Mouse (Mus musculus): ENCODE data around the gene Tfam. TPM values are rescaled to one million over a fixed set of nuclear protein-coding genes. Genes with fewer than 3 reads are reported as not detected.

Tfam gene
- total and polyA plus RNA-seq, 2 experiments from 2014 or later: 14.1 to 43.5 TPM

DNA sequence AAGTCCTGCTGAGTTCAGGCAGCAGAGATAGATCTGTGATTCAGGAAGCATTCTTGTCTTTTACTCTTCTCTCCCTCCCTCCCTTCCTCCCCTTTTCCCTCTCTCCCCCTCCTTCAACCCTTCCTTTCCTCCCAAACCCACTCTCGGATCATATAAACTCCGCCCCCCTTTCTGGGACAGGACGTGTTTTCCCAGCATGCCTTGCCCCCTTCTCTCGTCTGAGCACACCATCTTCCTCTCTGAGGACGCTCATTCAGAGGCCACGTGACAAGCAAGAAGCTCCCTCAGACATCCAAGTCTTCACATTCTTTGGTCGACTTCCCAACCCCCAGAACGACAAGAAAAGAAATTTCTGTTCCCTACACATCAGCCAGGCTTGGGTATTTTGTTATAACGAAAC lies 42.6 kb downstream of the Tfam start:
- Histone ChIP-seq H3K4me3 (ENCODE audit: low read depth, low read length) (no peak overlapping the region), H3K27ac (ENCODE audit: low read depth, low read length) (no peak overlapping the region), H3K27me3 (ENCODE audit: insufficient read depth, low read length) (no peaks in the 10 kb centered on the region), H3K4me1 (ENCODE audit: insufficient read depth, low read length) (peaks cover 4% of the 10 kb centered on the region; the same call in 1 of the 2 replicates), H3K9ac (replicated peaks; ENCODE audit: low read length, poor library complexity, severe bottlenecking) (no peak overlapping the region), H3K9me3 (ENCODE audit: low read length) (no peaks in the 10 kb centered on the region), H3K4me2 (ENCODE audit: low read depth, low read length, poor library complexity, severe bottlenecking) (no peak overlapping the region), H3K36me3 (ENCODE audit: insufficient read depth, low read length) (no peaks in the 10 kb centered on the region)
- DNase-seq (ENCODE audit: low spot score) (no peak), ATAC-seq (ENCODE audit: low FRiP score) (peak; percentile 60; the same call in 1 of the 2 replicates)
- TF ChIP-seq CTCF (IDR thresholded peaks at IDR 0.05): no peak
- WGBS: 46% methylated on average over 9 of the region's 9 CpGs

DNA sequence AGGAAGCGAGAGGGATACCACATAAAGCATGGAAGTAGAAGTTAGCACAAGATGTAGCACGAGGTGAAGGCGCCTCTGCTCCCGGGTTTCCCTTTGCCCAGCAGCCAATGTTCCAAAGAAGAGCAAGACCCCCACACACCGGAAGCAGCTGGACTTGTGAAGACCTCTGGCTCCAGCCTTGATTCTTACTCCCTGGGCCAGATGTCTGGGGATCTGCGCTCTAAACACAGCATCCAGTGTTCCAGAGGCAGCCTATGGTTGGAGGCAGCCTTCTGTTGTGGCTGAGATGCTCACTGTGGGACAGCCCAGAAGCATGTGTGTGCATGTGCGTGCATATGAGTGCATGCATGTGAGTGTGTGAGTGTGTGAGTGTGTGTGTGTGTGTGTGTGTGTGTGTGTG lies 43.4 kb downstream of the Tfam start:
- Histone ChIP-seq H3K4me1 (ENCODE audit: insufficient read depth, low read length) (peaks cover 4% of the 10 kb centered on the region; the same call in 1 of the 2 replicates), H3K4me2 (ENCODE audit: low read depth, low read length, poor library complexity, severe bottlenecking) (no peak overlapping the region), H3K27ac (ENCODE audit: low read depth, low read length) (no peak overlapping the region), H3K36me3 (ENCODE audit: insufficient read depth, low read length) (no peaks in the 10 kb centered on the region), H3K9me3 (ENCODE audit: low read length) (no peaks in the 10 kb centered on the region), H3K9ac (replicated peaks; ENCODE audit: low read length, poor library complexity, severe bottlenecking) (no peak overlapping the region), H3K27me3 (ENCODE audit: insufficient read depth, low read length) (no peaks in the 10 kb centered on the region), H3K4me3 (ENCODE audit: low read depth, low read length) (no peak overlapping the region)
- TF ChIP-seq CTCF (IDR thresholded peaks at IDR 0.05): no peak
- 77% methylated on average over 7 of the region's 7 CpGs for WGBS
- DNase-seq (ENCODE audit: low spot score) (peak; percentile 15), ATAC-seq (ENCODE audit: low FRiP score) (no peak; the same call in 1 of the 2 replicates)

DNA sequence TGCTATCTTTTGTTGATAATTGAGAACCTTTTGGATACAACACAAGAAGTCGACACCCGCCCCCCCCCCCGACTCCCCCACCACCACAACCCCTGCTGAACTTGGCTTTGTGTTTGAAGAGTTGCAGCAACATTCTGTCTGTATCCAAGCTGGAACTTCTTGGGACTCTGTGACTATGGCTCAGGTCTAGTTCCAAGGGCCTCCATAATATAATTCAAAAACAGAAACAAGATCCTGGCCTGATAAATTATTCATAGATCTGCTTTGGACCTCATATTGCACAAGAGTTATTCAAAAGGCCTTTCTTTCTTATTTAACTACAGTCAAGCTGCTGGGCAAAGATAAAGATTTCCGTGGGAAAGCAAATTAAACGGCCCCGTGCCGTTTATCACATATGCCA lies 44.8 kb downstream of the Tfam start:
- no peak overlapping the region for H3K9ac ChIP-seq (replicated peaks; ENCODE audit: low read length, poor library complexity, severe bottlenecking)
- H3K36me3 ChIP-seq (ENCODE audit: insufficient read depth, low read length): no peaks in the 10 kb centered on the region
- peak; percentile 8 for DNase-seq (ENCODE audit: low spot score)
- ATAC-seq (ENCODE audit: low FRiP score): no peak
- WGBS: 29% methylated on average over 7 of the region's 7 CpGs
- H3K4me2 ChIP-seq (ENCODE audit: low read depth, low read length, poor library complexity, severe bottlenecking): no peak overlapping the region
- no peak overlapping the region for H3K4me3 ChIP-seq (ENCODE audit: low read depth, low read length)
- TF ChIP-seq CTCF (IDR thresholded peaks at IDR 0.05): no peak
- no peak overlapping the region for H3K27ac ChIP-seq (ENCODE audit: low read depth, low read length)
- H3K4me1 ChIP-seq (ENCODE audit: insufficient read depth, low read length): peaks cover 4% of the 10 kb centered on the region; the same call in 1 of the 2 replicates
- no peaks in the 10 kb centered on the region for H3K27me3 ChIP-seq (ENCODE audit: insufficient read depth, low read length)
- no peaks in the 10 kb centered on the region for H3K9me3 ChIP-seq (ENCODE audit: low read length)

DNA sequence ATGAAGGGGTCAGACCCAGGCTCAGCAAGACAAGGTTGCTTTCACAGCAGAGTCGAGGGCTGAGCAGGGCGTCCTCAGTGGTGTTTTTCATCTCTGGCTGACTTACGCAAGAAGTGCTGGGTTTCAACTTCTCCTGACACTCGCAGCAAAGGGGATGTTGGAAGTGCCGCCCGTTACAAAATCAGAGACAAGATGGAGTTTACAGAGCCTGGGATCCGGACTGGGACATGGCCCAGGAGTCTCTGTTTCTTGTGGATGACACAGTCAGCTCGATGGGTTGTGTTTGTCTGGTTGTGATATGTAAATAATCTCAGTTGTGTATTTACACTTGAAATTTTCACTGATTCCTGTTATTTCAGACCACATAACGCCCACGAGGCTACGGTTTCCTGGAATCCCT lies 45.2 kb downstream of the Tfam start:
- Histone ChIP-seq H3K4me3 (ENCODE audit: low read depth, low read length) (no peak overlapping the region), H3K4me2 (ENCODE audit: low read depth, low read length, poor library complexity, severe bottlenecking) (no peak overlapping the region), H3K9me3 (ENCODE audit: low read length) (no peaks in the 10 kb centered on the region), H3K27ac (ENCODE audit: low read depth, low read length) (no peak overlapping the region), H3K4me1 (ENCODE audit: insufficient read depth, low read length) (peaks cover 4% of the 10 kb centered on the region; the same call in 1 of the 2 replicates), H3K27me3 (ENCODE audit: insufficient read depth, low read length) (no peaks in the 10 kb centered on the region), H3K9ac (replicated peaks; ENCODE audit: low read length, poor library complexity, severe bottlenecking) (no peak overlapping the region), H3K36me3 (ENCODE audit: insufficient read depth, low read length) (no peaks in the 10 kb centered on the region)
- ATAC-seq (ENCODE audit: low FRiP score) (no peak), DNase-seq (ENCODE audit: low spot score) (peak; percentile 4)
- WGBS: 66% methylated on average over 11 of the region's 11 CpGs
- no peak for TF ChIP-seq CTCF (IDR thresholded peaks at IDR 0.05)

DNA sequence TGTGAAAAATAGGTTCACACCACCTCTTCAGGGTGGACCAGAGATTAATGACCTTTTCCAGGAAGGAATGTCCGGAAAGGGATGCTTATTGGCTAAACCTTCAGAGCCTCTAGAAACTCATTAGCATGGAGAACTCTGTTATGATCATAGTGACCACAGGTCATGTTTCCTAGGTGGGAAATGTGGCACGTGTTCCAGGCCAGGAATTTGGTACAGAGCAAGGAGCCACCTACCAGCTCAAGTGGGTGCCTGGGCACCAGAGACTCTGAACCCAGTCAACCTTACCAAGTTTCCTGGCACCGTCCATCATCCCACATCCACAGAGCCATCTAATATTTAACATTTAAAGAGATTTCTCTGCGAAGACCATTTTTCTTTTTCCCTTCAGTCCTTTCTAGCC lies 49.4 kb downstream of the Tfam start:
- Histone ChIP-seq H3K4me3 (ENCODE audit: low read depth, low read length) (no peak overlapping the region), H3K4me1 (ENCODE audit: insufficient read depth, low read length) (no peaks in the 10 kb centered on the region), H3K4me2 (ENCODE audit: low read depth, low read length, poor library complexity, severe bottlenecking) (no peak overlapping the region), H3K27me3 (ENCODE audit: insufficient read depth, low read length) (no peaks in the 10 kb centered on the region), H3K9ac (replicated peaks; ENCODE audit: low read length, poor library complexity, severe bottlenecking) (no peak overlapping the region), H3K36me3 (ENCODE audit: insufficient read depth, low read length) (no peaks in the 10 kb centered on the region), H3K27ac (ENCODE audit: low read depth, low read length) (no peak overlapping the region), H3K9me3 (ENCODE audit: low read length) (no peaks in the 10 kb centered on the region)
- 89% methylated on average over 4 of the region's 4 CpGs for WGBS
- DNase-seq (ENCODE audit: low spot score): no peak
- ATAC-seq (ENCODE audit: low FRiP score): no peak
- no peak for TF ChIP-seq CTCF (IDR thresholded peaks at IDR 0.05)

DNA sequence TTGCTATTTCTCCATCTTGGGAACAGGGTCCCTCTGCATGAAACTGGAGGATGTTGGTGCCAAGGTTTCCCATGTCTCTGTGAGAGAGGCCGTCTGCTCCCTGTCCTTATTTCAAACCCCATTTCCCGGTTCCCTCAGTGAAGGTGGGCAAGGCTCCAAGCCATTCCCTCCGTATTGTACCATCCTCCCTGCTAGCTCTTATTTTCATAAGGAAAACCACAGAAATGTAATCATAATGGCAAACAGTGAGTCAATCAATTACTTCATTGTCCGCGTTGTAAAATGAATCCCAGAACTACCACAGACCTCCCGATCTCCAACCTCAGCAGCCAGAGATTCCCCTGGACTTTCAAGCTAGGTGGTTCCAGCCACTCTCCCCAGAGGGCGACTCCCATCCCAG lies 53.0 kb downstream of the Tfam start:
- DNase-seq (ENCODE audit: low spot score): no peak
- 82% methylated on average over 7 of the region's 7 CpGs for WGBS

More for the DNA sequence above, 53.0 kb downstream of the Tfam start:
- Histone ChIP-seq H3K9me3 (ENCODE audit: low read length) (no peaks in the 10 kb centered on the region), H3K4me2 (ENCODE audit: low read depth, low read length, poor library complexity, severe bottlenecking) (no peak overlapping the region), H3K36me3 (ENCODE audit: insufficient read depth, low read length) (no peaks in the 10 kb centered on the region), H3K27ac (ENCODE audit: low read depth, low read length) (no peak overlapping the region), H3K9ac (replicated peaks; ENCODE audit: low read length, poor library complexity, severe bottlenecking) (no peak overlapping the region), H3K4me3 (ENCODE audit: low read depth, low read length) (no peak overlapping the region), H3K4me1 (ENCODE audit: insufficient read depth, low read length) (no peaks in the 10 kb centered on the region), H3K27me3 (ENCODE audit: insufficient read depth, low read length) (no peaks in the 10 kb centered on the region)
- no peak for TF ChIP-seq CTCF (IDR thresholded peaks at IDR 0.05)
- no peak for ATAC-seq (ENCODE audit: low FRiP score)
